ENCODE assay signal across 27 mouse cellular contexts in genomic region chr2:150299096-150299495, GRCm38 (mm10). TPM values are rescaled to one million over a fixed set of nuclear protein-coding genes. Genes with fewer than 3 reads are reported as not detected.
A peak's percentile ranks its signal among the peaks of the same experiment; 100 is the strongest.
DNase-seq lines count a peak whose midpoint lies in the region; ATAC-seq and TF ChIP-seq lines count a peak whose summit lies in the region.
"Had no signal": no experiment of that assay in that cellular context is flagged by ENCODE, and none has a peak within 500 bp of the region (broad histone marks: within the 10 kb centered on the region; RNA-seq: fewer than 3 reads in every experiment).

No protein-coding gene starts in this region.

- no peak for TF ChIP-seq CTCF in layer of hippocampus, adult 2 months (conservative IDR thresholded peaks at IDR 0.05)

- H3K4me2 ChIP-seq in heart, embryonic 11.5 days, result no peak overlapping the region
- no peak overlapping the region for H3K4me2 ChIP-seq in midbrain, embryonic 14.5 days (ENCODE audit: low read length)
- H3K4me2 ChIP-seq: hindbrain, embryonic 12.5 days; limb, embryonic 15.5 days; liver, embryonic 15.5 days had no signal

- 45% methylated on average over 1 of the region's 1 CpGs for WGBS in heart, embryonic 11.5 days (ENCODE audit: insufficient replicate concordance)
- 59% methylated on average over 1 of the region's 1 CpGs for WGBS in midbrain, embryonic 14.5 days

- H3K4me3 ChIP-seq in heart, embryonic 11.5 days (ENCODE audit: low read depth, low read length), result no peak overlapping the region
- H3K4me3 ChIP-seq in midbrain, embryonic 14.5 days (replicated peaks; ENCODE audit: low read depth, low read length), result no peak overlapping the region
- no peak overlapping the region for H3K4me3 ChIP-seq in layer of hippocampus, adult 2 months
- H3K4me3 ChIP-seq: embryonic facial prominence, embryonic 10.5 days; hindbrain, embryonic 12.5 days; limb, embryonic 15.5 days; liver, embryonic 15.5 days had no signal

- H3K9me3 ChIP-seq in heart, embryonic 11.5 days (replicated peaks; ENCODE audit: control insufficient read depth, low read length), result peaks cover 4% of the 10 kb centered on the region
- H3K9me3 ChIP-seq in midbrain, embryonic 14.5 days (ENCODE audit: control insufficient read depth, low read length), result no peaks in the 10 kb centered on the region
- H3K9me3 ChIP-seq: hindbrain, embryonic 12.5 days; limb, embryonic 15.5 days; liver, embryonic 15.5 days had no signal

- no peak overlapping the region for H3K9ac ChIP-seq in heart, embryonic 11.5 days (ENCODE audit: low read depth, low read length)
- H3K9ac ChIP-seq in midbrain, embryonic 14.5 days (replicated peaks; ENCODE audit: low read length), result no peak overlapping the region
- H3K9ac ChIP-seq: hindbrain, embryonic 12.5 days; limb, embryonic 15.5 days; liver, embryonic 15.5 days had no signal

- DNase-seq in heart, adult 11 months, result peak; percentile 34
- DNase-seq in ovary, adult 18-20 months (ENCODE audit: low spot score), result peak; percentile 53
- no peak for DNase-seq in ovary, postnatal 10 days (ENCODE audit: low spot score)
- peak; percentile 61 for DNase-seq in adrenal gland, postnatal 10 days
- DNase-seq in midbrain, embryonic 14.5 days, result no peak
- DNase-seq in layer of hippocampus, adult 2 months (ENCODE audit: low spot score in 2 of 2), result no peak
- DNase-seq: cerebellum, adult 11 months; cerebellum, postnatal 10 days; gastrocnemius, postnatal 10 days; kidney, adult 18-20 months; kidney, postnatal 4 days; left cerebral cortex, postnatal 4 days; right cerebral cortex, postnatal 14 days; spleen, adult 18-20 months; thymus, postnatal 25 days had no signal

- H3K27me3 ChIP-seq in heart, embryonic 11.5 days (ENCODE audit: control insufficient read depth, insufficient read depth, low read length), result no peaks in the 10 kb centered on the region
- no peaks in the 10 kb centered on the region for H3K27me3 ChIP-seq in midbrain, embryonic 14.5 days (ENCODE audit: control insufficient read depth, insufficient read depth, low read length)
- H3K27me3 ChIP-seq: hindbrain, embryonic 12.5 days; limb, embryonic 15.5 days; liver, embryonic 15.5 days had no signal

- H3K27ac ChIP-seq in heart, embryonic 11.5 days (ENCODE audit: low read depth, low read length), result no peak overlapping the region
- no peak overlapping the region for H3K27ac ChIP-seq in midbrain, embryonic 14.5 days (replicated peaks; ENCODE audit: low read depth, low read length)
- no peak overlapping the region for H3K27ac ChIP-seq in layer of hippocampus, adult 2 months
- H3K27ac ChIP-seq: embryonic facial prominence, embryonic 10.5 days; hindbrain, embryonic 12.5 days; limb, embryonic 15.5 days; liver, embryonic 15.5 days; macrophage had no signal

- H3K4me1 ChIP-seq in heart, embryonic 11.5 days (ENCODE audit: control insufficient read depth, insufficient read depth, low read length), result no peaks in the 10 kb centered on the region
- H3K4me1 ChIP-seq in midbrain, embryonic 14.5 days (ENCODE audit: control insufficient read depth, insufficient read depth, low read length), result no peaks in the 10 kb centered on the region
- H3K4me1 ChIP-seq: embryonic facial prominence, embryonic 10.5 days; hindbrain, embryonic 12.5 days; limb, embryonic 15.5 days; liver, embryonic 15.5 days had no signal

- no peaks in the 10 kb centered on the region for H3K36me3 ChIP-seq in heart, embryonic 11.5 days (ENCODE audit: control insufficient read depth, insufficient read depth, low read length)
- H3K36me3 ChIP-seq in midbrain, embryonic 14.5 days (ENCODE audit: control insufficient read depth, insufficient read depth, low read length), result no peaks in the 10 kb centered on the region
- H3K36me3 ChIP-seq: embryonic facial prominence, embryonic 10.5 days; hindbrain, embryonic 12.5 days; limb, embryonic 15.5 days; liver, embryonic 15.5 days had no signal

- no peak for ATAC-seq in heart, embryonic 11.5 days (replicated peaks; ENCODE audit: insufficient number of reproducible peaks, low FRiP score, low TSS enrichment)
- ATAC-seq in midbrain, embryonic 14.5 days (ENCODE audit: low FRiP score, low TSS enrichment), result no peak
- ATAC-seq: forebrain, embryonic 16.5 days; midbrain, embryonic 16.5 days had no signal

RNA-seq across cellular contexts. Expression of gene Gm10130, which starts 24.4 kb away (rescaled TPM):
- 2.3 and 2.8 TPM in 2 replicates for polyA plus RNA-seq in heart, embryonic 11.5 days (2014; fragmentation: Nextera tagmentation; extraction: Ambion mirVana)
- total RNA-seq in adrenal gland, postnatal 10 days (2021), result 1 to 10 TPM; 2.0 to 3.5 TPM
- 0.95 and 0.98 TPM in 2 replicates for polyA plus RNA-seq in midbrain, embryonic 14.5 days (2014; fragmentation: Nextera tagmentation; extraction: Ambion mirVana)
- 1 to 10 TPM; 3.2 to 3.3 TPM for total RNA-seq in layer of hippocampus, adult 2 months (2021)
- polyA plus RNA-seq: cortical plate, adult 2 months; macrophage; testis, adult 2 months had no signal

RNA-seq across cellular contexts. Expression of gene Gm14124, which starts 41.8 kb away (rescaled TPM):
- polyA plus RNA-seq in heart, embryonic 11.5 days (2014; fragmentation: Nextera tagmentation; extraction: Ambion mirVana), result 0.04 TPM in 1 of 2 replicates, not detected in the other
- under 1 TPM; 0.18 to 0.33 TPM for total RNA-seq in adrenal gland, postnatal 10 days (2021)
- polyA plus RNA-seq in midbrain, embryonic 14.5 days (2014; fragmentation: Nextera tagmentation; extraction: Ambion mirVana), result 0.12 TPM in 1 of 2 replicates, not detected in the other
- under 1 TPM; 0.15 to 0.18 TPM for total RNA-seq in layer of hippocampus, adult 2 months (2021)
- total RNA-seq: granulocyte monocyte progenitor cell, adult 5-6 weeks had no signal
- polyA plus RNA-seq: embryonic facial prominence, embryonic 10.5 days; forebrain, embryonic 16.5 days; heart, embryonic 16.5 days; hindbrain, embryonic 12.5 days; liver, embryonic 15.5 days; macrophage; midbrain, embryonic 16.5 days had no signal

RNA-seq across cellular contexts. Expression of gene Gm21994, which starts 43.7 kb away (rescaled TPM):
- polyA plus RNA-seq in heart, embryonic 11.5 days (2014; fragmentation: Nextera tagmentation; extraction: Ambion mirVana), result 1.8 and 2.7 TPM in 2 replicates
- total RNA-seq in adrenal gland, postnatal 10 days (2021), result 1 to 10 TPM; 5.6 to 7.7 TPM
- 1.8 and 2.8 TPM in 2 replicates for polyA plus RNA-seq in midbrain, embryonic 14.5 days (2014; fragmentation: Nextera tagmentation; extraction: Ambion mirVana)
- total RNA-seq in layer of hippocampus, adult 2 months (2021), result 1 to 10 TPM; 5.5 to 5.7 TPM

Comparison
In these comparisons a context has a peak if more than half of its experiments do, and no peak if none do; other contexts are left out.
1. DNase-seq: peak in heart, adult 11 months (single experiment), ovary, adult 18-20 months (single experiment) and adrenal gland, postnatal 10 days (single experiment); none in ovary, postnatal 10 days (single experiment), midbrain, embryonic 14.5 days (single experiment) and layer of hippocampus, adult 2 months (0 of 2).